Mouse (Mus musculus) thymus, postnatal 10 days (tissue): ENCODE measurements around the gene Shtn1.

Experiments used
- DNase-seq, 2 experiments: peaks; one replicate each; pipeline ENCODE4 v3.0.0; 2021; ENCODE audit warnings: low spot score in 2 of 2

Shtn1 gene

GRCm38 (mm10) chr19:58968731-58969506 is 107.0 kb downstream of the Shtn1 start:
- no peak for DNase-seq

- DNase-seq, result no peak
Measured at GRCm38 (mm10) chr19:58963011-58963410, 112.9 kb downstream of the Shtn1 start.

- DNase-seq, result no peak
Measured at GRCm38 (mm10) chr19:58954779-58955178, 121.1 kb downstream of the Shtn1 start.

GRCm38 (mm10) chr19:58952236-58952635 is 123.7 kb downstream of the Shtn1 start:
- no peak for DNase-seq

DNA sequence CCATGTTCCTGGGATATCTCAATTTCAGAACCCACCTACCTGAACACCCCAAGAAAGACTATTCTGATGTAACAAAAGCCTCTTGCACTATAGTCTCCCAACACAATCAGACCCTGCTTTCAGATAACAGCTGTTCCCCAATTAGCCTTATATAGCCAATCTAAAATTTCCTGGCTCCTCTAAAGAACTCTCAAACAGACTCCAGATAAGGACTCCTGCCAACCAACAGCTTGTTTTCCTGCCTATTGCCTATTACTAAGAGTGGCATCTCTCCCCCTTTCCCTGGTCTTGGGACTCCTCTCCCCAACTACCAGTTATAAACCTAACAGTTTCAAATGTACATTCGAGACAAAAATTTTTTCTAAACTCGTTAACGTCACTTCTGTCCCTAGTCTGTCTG is 124.4 kb downstream of the Shtn1 start:
- no peak for DNase-seq

DNA sequence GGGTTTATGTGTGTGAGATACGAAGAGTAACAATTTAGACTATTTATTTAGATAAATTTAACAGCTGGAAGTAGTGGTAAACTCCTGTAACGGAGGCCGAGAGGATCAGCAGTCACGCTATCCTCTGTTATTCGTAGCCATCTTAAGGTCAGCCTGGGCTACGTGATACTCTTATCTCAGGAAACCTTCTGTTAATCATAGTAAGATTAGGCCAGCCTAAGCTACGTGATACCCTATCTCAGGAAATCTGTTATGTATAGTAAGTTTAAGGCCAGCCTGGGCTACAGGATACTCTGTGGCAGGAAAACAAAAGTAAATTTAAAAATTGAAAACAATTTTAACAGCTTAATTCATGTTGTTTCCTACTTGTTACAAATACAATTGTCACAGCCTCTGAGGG is 129.9 kb downstream of the Shtn1 start:
- no peak for DNase-seq

GRCm38 (mm10) chr19:58942841-58943828 is 132.8 kb downstream of the Shtn1 start, which contains the start of the genes Eno4 and Hspa12a:
TSS of gene Eno4 (plus strand) at chr19:58943425.
TSS of gene Hspa12a (minus strand) at chr19:58943654.
- DNase-seq, result peak; percentile 90 to 91

DNA sequence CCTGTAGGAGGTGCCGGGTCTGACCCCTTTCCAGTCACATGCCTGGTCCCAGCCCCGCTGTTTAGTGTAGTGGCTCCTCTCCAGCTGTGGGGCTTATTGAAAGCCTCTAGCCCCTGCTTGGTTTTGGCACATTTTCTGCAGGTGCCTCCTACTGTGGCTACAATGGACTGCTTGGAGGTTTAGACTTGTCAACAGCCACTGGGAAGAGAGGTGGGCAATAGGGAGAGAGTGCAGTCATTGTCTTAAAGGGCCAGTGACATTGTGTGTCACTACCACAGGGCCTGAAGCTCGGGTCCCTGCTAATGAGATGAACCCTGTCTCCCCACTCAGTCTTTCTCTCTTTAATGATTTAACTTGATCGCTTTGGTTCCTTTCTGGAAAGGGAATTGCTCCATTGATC is 142.8 kb downstream of the Shtn1 start:
- no peak for DNase-seq

DNA sequence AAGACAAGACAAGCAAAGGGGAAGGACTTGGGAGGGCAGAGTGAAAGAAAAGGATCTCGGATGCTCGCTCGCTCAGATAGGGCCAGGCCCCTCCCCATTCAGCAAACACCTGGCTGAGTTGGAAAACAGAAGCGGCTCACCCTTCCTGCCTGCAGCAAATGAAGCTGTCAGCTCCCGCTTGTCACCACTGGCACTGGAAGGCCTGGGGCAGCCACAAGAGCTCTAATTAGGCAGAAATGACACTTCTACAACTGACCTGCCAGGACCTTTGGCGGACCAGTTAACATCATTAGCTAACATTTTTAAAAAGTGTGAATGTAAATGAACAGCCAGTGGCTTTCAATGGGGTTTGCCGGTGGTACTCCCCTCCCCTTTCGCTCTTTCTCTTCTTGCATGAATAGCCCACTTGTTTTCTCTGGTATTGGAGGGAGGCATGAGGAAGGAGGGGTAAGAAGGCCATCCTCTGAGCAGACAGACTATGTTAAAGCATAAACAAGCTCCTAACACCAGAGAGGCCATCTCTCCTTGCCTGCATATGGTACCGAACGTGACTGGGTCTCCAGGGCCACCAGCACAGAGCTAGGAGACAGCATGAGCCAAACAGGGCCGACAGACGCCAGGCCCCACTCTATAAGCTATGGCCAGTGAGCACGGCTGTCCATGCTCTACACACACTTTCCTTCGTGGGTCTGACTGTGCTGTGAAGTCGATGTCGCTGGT is 144.7 kb downstream of the Shtn1 start:
- no peak for DNase-seq
